Mouse (Mus musculus): ENCODE measurements at regions not wholly inside any gene's neighbourhood (a gene's known extent, or its start where the extent isn't known, plus 50 kb on each side); places are given as distances from the start of the nearest gene placed in this dataset.

DNA sequence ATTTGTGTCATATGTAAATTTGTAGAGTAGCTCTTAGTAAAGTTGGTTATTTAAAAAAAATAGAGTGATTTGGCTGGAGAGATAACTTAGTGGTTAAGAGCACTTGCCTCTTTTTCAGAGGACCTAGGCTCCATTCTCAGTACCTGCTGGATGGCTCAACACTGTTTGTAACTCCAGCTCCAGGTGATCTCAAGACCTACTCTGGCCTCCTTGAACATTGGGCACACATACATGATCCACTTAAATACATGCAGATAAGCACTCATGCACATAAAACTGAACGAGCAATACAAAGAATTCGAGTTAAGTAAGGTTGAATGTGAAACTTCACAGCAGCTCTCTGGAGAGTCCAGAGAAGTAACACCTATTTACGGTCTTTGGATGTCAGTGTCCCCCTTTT lies 104.2 kb upstream of the Ptbp2 start:
- TF ChIP-seq USF1 (IDR thresholded peaks at IDR 0.05; ENCODE audit: low read depth) (no peak), CTCF (IDR thresholded peaks at IDR 0.05; ENCODE audit: control insufficient read depth, insufficient read depth, insufficient read length) (no peak), MYOD1 (IDR thresholded peaks at IDR 0.05; ENCODE audit: control insufficient read depth, insufficient read length, low read depth) (no peak), MAX (IDR thresholded peaks at IDR 0.05) (no peak)

All from C2C12 (cell line).